Mouse (Mus musculus) c-Kit-positive CD71-negative TER-119-negative erythroid progenitor cells, embryonic 14.5 days (primary cell): ENCODE data around the gene Tm9sf4.

Source experiments
- DNase-seq: peaks from one replicate; pipeline ENCODE4 v3.0.0-alpha.2; 2013; ENCODE audit warnings: low read depth

Gene Tm9sf4

GRCm38 (mm10) chr2:153215421-153215820 lies 54.3 kb downstream of the Tm9sf4 start:
- DNase-seq, result no peak

GRCm38 (mm10) chr2:153217826-153218340 lies 56.8 kb downstream of the Tm9sf4 start:
- no peak for DNase-seq

DNA sequence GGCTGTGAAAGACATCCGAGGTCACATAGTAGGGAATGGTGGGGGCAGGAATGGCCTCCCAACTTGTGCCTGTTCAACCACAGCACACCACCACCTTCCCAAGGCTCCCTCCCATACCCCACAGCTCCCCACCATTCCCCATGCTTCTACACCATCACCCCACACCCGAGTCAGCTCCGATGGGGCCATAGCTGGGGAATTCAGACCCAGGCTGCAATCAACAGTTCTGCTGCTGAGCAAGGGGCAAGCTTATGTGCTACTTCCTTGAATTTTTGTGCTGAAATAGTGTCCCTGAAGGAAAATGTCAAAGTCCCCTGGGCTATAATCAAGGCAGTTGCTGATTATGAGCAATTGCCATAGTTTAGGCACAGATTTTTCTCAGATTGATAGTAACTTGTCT lies 57.4 kb downstream of the Tm9sf4 start:
- DNase-seq, result no peak

DNA sequence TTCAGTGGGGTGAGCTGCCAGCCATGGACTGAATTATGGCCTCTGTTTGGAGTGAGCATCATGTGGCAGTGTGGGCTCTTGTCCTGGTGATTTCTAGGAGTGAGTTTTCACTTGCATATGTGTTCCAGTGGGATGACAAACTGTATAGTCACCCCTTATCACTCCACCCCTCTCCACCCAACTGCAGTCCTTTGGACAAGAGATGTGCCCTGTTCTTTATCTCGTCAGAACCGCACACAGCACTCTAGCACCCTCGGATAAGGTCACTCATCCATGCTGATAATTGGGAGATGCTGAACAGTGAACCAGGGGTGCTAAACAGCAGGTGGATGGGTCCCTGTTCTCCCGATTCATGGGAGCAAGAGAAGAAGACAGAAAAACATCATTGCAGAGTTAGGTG lies 60.5 kb downstream of the Tm9sf4 start:
- DNase-seq, result no peak

- no peak for DNase-seq
These were observed 61.0 kb downstream of the Tm9sf4 start for GRCm38 (mm10) chr2:153222130-153222529.

DNA sequence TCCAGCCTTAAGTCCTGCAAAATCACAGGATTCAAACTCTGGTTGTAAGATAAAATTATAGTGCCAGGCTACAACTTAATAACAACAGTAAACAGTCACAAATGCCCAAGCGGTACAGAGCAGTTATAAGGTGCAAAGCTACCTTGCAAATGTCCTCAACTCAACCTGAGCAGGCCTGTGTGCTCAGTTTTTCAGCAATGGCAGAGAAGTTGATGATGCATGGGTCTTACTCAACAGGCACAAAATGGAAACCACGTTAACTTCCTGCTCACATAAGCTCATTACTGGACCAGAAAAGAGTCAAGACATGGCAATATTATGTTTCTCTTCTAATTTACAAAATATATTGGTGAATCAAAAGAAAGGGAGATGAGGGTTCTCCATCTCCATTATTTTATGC lies 61.5 kb downstream of the Tm9sf4 start:
- DNase-seq, result no peak

DNA sequence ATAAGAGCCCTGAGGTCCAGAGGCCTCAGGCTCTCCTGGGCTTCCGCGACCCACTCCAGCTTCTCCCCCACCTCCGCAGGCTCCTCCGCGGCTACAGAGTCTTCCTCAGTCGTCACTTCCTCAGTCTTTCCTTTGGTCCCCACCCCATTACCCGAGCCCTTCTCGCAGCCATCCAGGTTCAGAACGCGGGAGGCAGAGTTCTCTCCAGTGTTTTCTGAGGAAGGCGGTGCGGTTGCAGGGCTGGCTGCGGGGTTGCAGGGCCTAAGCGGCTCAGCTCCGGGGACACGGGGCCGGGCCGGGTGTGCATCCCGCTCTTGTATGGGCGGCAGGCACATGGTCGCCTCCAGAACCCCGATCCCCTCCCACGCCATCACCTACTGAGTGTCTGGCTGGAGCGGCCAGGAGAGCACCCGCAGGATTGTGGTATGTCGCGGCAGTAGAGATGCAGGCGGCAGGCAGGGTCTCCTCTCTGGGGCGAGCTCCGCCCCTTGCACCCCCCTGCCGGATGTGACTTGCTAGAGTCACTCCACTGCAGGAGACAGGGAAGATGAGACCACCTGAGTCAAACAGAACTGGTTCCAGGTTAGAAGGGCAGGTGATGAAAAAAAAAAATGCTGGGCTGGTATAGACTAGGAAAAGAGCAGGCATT lies 64.0 kb downstream of the Tm9sf4 start, which contains the start of gene Tspyl3:
TSS of gene Tspyl3 (minus strand) at position 496 of the 649 bp plus-strand sequence.
- DNase-seq, result no peak

- DNase-seq, result no peak
These were observed 64.5 kb downstream of the Tm9sf4 start for GRCm38 (mm10) chr2:153225595-153225953.

DNA sequence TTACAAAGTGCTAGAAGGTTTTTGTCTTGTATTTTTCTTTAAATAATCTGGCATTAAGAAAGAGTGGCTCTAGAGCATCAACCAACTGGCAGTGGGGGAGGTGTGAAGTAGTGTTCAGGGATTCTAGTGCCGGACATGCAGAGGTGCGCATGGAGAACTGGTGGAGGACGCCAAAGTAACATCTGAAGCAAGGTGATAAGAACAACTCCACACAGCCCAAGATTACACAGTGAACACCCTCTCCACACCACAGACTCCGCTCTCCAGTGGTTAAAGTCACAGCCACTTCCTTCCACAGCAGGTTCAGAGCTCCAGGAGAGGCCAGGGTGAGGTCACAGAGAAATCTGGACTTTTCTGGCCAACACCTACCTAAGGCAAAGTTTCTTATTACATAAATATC lies 66.9 kb downstream of the Tm9sf4 start:
- no peak for DNase-seq

GRCm38 (mm10) chr2:153228523-153228922 lies 67.4 kb downstream of the Tm9sf4 start:
- DNase-seq, result no peak

DNA sequence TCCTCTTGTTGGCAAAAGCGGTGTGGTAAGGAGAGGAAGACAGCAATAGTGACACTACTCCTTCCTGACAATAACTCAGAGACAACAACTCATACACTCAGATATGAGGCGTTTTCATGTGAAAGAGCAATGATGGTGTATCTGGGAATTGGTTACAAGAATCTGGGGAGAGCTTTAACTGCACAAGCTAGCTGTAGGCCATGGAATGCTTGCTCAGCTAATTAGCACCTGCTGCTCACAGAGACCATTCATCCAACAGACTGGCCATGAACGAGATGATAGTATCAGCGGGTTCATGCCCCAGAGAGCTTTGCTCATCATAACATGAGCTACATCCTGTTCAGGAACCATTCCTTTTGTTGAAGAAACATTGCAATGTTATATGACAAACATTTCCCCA lies 76.1 kb downstream of the Tm9sf4 start:
- no peak for DNase-seq

GRCm38 (mm10) chr2:153237891-153238290 lies 76.8 kb downstream of the Tm9sf4 start:
- no peak for DNase-seq

DNA sequence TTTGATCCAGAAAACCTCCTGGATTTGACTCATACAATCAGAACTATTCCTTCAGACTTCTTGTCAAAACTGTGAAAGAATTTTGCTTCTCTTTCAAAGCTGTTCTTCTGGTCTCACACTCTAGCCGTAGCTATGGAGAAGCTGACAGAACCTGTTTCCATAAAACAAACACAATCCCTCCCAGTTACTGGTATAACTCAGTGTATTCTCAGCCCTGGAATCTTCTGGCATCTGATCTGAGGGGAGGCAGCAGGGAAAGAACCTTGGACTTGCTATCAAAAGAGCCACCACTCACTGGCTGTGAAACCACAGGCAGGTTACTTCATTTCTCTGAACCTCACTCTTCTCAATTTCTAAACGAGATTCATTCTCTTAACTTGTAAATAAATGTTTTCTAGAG lies 77.3 kb downstream of the Tm9sf4 start:
- no peak for DNase-seq

DNA sequence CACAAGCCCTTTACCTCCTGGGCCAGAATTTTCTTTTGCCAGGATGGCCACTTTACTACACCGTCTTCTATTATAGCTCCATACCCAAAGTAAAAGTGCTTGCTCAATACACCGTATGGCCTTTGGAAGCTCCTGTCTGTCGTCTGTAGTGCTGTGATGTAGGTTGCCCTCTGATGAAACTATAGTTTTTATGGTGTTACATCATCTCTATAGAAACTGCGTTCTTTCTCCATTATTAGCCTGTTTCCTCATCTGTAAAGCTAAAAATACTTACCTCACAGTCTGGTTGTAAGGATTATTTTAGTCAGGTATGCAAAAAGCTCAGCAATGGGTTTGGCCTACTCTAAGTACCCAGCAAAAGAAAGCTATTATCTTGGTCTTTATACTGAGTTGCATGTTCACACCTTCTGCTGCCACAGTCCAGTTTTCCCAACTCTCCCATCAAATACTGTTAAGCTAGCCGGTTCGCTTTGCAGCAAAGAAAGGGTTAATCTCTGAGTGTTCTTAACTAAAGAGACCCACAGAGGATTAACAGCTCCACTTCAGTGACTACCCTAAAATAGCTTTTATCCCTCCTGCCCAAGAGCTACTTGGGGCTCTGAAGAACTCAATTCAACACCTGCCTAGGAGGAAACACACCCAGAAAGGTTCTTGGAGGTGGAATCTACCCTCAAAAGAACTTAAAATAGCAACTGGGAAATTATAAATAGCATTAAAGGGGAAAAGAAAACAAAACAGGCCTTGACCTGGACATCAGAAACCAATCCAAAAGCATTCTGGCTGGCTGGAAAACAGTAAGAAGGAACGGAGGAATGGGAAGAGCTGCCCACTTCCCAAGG lies 78.1 kb downstream of the Tm9sf4 start:
- no peak for DNase-seq

- no peak for DNase-seq
These were observed 78.9 kb downstream of the Tm9sf4 start for GRCm38 (mm10) chr2:153239860-153240480.

GRCm38 (mm10) chr2:153240701-153241235 lies 79.7 kb downstream of the Tm9sf4 start:
- DNase-seq, result no peak

- DNase-seq, result peak; percentile 77
These were observed 80.3 kb downstream of the Tm9sf4 start, which contains the start of the genes Plagl2 and Pofut1 for GRCm38 (mm10) chr2:153241250-153242014. Gene Plagl2 (minus strand): TSS chr2:153241426. Gene Pofut1 (plus strand): TSS chr2:153241533.

DNA sequence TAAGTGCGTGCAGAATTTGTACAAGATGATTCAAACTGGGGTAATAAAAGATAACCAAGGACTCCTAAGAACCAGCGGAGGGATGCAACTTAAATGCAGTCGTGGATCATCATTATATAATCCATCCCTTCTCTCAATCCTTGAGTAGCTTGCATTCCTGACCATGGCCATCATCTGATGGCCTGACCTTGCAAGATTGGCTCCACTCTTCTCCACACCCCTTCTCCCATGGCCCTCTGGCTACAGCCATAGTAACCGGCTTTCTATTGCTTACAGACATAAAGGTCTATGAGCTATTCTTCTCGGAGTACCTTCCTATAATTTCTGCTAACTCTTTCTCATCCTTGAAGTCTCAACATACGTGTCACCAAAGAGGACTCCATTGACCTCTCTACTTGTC lies 81.1 kb downstream of the Tm9sf4 start:
- no peak for DNase-seq

DNA sequence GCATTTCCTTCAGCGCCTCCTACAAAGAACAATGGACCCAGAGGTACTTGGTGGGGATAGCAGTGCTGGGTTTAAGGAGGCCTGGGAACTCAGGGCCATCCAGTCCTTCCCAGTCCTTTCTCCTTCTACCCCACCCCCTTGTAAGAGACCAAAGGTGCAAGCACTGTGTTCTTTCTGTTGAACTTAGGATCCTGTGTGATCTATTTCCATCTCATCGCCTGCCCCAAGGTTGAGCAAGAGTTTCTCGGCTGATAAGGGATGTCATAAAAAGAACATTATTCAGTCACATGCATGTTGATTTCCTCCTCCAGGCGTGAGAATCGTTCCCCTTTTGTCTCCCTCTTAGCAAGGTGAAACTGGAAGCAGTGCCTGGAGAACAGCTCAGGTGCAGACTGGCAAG lies 88.6 kb downstream of the Tm9sf4 start:
- no peak for DNase-seq

- DNase-seq, result no peak
These were observed 95.5 kb downstream of the Tm9sf4 start for GRCm38 (mm10) chr2:153256604-153257003.

- no peak for DNase-seq
These were observed 98.1 kb downstream of the Tm9sf4 start for GRCm38 (mm10) chr2:153259030-153259863.
